Mouse (Mus musculus) cerebellum, adult 11 months (tissue): ENCODE measurements around the gene Guf1.

Source experiments
- DNase-seq: peaks from one replicate; pipeline ENCODE4 v3.0.0; 2022

Guf1 gene

DNA sequence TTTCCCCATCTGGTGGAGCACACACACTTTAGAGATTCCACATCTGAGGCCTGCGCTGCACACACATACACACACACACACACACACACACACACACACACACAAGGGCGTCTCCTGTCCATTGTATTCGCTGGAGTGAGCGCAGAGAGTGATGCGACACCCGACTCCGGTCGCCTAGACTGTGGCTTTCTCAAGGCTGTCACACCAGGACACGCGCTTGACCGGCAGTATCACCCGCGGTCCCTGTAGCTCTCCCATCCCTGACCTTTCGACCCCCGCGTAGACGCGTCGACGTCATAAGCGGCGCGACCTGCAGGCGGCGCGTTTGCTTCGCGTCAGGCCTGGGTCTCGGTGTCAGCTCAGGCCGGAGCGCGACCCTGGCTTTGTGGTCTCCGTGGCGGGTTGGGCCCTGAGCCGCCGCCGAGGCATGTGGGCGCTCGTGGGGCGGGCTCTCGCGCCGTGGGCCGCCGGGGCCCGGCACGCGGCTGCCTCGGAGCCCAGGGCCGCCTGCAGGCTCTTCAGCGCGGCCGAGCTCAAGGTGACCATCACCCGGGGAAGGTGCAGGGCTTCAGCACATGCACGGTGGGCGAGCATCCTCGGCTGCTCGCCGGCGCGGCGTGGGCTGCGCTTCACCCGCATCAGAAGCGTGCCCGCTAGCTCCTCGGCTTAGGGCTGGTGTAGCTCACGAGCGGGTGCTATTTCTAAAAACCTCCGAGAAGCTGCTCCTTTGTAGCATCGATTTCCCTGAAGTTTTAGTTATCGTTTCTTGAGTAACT lies at the start of gene Guf1:
Guf1 (plus strand) TSS at position 296 of the 776 bp plus-strand sequence.
- DNase-seq = peak; percentile 94

DNA sequence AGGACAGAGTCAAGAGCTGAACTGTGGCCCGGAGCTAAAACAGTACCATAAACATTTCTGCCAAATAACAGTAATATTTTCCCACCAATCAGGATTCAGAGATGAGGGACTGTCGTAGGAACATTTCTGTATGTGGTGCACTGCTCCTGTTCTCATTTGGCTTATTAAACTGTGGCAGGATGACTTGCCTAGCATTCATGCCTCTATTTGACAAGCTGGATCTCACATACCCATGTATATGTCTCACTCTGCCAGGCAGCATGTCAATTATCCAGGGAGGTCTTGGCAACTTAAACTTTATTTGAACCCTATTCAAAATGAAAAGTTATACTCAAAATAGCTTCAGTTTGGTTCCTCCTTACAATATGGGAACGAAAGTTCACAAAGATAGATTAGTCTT lies 49.7 kb upstream of the Guf1 start:
- DNase-seq = no peak

GRCm38 (mm10) chr5:69511631-69512030 lies 45.1 kb upstream of the Guf1 start:
- DNase-seq = no peak

GRCm38 (mm10) chr5:69512203-69512602 lies 44.5 kb upstream of the Guf1 start:
- DNase-seq = no peak

GRCm38 (mm10) chr5:69520661-69521278 lies 36.0 kb upstream of the Guf1 start:
- DNase-seq = peak; percentile 55

GRCm38 (mm10) chr5:69522064-69522463 lies 34.7 kb upstream of the Guf1 start:
- DNase-seq = no peak

- DNase-seq = no peak
Measured at GRCm38 (mm10) chr5:69523944-69524343, 32.8 kb upstream of the Guf1 start.

GRCm38 (mm10) chr5:69541680-69542079 lies 15.0 kb upstream of the Guf1 start:
- DNase-seq = no peak

GRCm38 (mm10) chr5:69542489-69542888 lies 14.2 kb upstream of the Guf1 start, which contains the start of gene Yipf7:
TSS of gene Yipf7 (minus strand) at chr5:69542648.
- peak; percentile 30 for DNase-seq

- DNase-seq = peak; percentile 12
Measured at GRCm38 (mm10) chr5:69557404-69557935, 747 bp downstream of the Guf1 start.

GRCm38 (mm10) chr5:69591640-69592461 lies 35.1 kb downstream of the Guf1 start, which contains the start of gene Gnpda2:
TSS of gene Gnpda2 (minus strand) at chr5:69592340.
- DNase-seq = peak; percentile 83

DNA sequence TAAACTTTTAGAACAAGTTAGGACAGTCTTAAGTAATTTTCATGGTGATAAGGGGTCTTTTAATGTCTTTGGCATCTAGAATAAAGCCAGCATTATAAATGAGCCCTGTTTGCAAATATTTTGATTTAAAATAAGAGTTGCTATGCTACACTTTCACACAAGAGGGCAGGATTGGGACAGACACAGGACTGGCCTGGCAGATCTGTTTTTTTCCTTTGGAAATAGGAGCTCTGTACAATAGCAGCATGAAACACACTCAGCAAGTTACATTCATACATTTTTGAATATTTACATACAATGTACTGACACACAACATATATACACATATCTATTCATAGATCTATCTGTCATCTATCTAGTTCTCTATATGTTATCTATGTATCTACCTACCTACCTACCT lies 44.3 kb downstream of the Guf1 start:
- DNase-seq = no peak

DNA sequence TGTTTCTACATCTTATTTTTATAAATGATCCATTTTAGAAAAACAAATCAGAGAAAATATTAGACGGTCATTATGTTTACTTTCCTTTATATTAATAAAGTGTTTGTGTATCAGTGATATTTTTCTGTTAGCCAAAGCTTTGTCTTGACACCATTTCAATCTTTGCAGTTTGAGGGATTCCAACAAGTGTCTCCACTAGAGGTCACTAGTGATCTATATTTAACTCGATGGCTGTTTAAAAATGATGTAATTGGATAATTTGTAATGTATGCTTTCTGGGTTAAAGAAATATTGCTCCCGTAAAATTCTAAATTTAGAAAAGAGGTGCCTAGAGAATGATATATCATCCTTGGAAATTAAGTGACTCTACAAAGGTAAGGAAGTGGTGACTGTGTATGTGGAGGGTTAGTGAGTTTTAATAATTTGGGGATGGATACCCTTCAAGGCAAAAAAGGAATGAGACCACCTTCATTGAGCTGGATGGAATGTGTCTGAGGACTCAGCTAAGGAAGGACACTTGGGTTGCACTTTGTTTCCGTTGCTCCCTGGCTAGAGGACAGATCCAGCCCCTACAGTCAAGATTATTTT lies 56.6 kb downstream of the Guf1 start:
- DNase-seq = no peak

- no peak for DNase-seq
Measured at GRCm38 (mm10) chr5:69620899-69621298, 64.2 kb downstream of the Guf1 start.
